Mouse (Mus musculus): ENCODE results near the gene Mark4. TPM values are rescaled to one million over a fixed set of nuclear protein-coding genes. Genes with fewer than 3 reads are reported as not detected.

The Mark4 gene
- polyA plus RNA-seq, 1 experiment from 2014 or later = 7.4 TPM

GRCm38 (mm10) chr7:19500420-19501363, 42.1 kb upstream of the Mark4 start:
- Histone ChIP-seq H3K9me3 (ENCODE audit: low read length) (no peaks in the 10 kb centered on the region), H3K27ac (ENCODE audit: low read length) (no peak overlapping the region), H3K4me2 (replicated peaks; ENCODE audit: low read depth, low read length) (no peak overlapping the region), H3K36me3 (ENCODE audit: insufficient read depth, low read length) (no peaks in the 10 kb centered on the region), H3K27me3 (replicated peaks; ENCODE audit: insufficient read depth, low read length) (no peaks in the 10 kb centered on the region), H3K4me1 (ENCODE audit: insufficient read depth, low read depth, low read length) (no peaks in the 10 kb centered on the region), H3K9ac (replicated peaks; ENCODE audit: low read depth) (no peak overlapping the region), H3K4me3 (ENCODE audit: low read depth, low read length) (no peak overlapping the region)
- DNase-seq (ENCODE audit: low spot score) (no peak), ATAC-seq (no peak)
- no peak for TF ChIP-seq CTCF (IDR thresholded peaks at IDR 0.05)
- no peak for TF ChIP-seq EP300 (IDR thresholded peaks at IDR 0.05)
- 50% methylated on average over 12 of the region's 12 CpGs for WGBS

- no peaks in the 10 kb centered on the region for H3K36me3 ChIP-seq (ENCODE audit: insufficient read depth, low read length)
- ATAC-seq = no peak
These were observed 39.7 kb upstream of the Mark4 start for GRCm38 (mm10) chr7:19498326-19498725.

GRCm38 (mm10) chr7:19496214-19496555, 37.6 kb upstream of the Mark4 start:
- Histone ChIP-seq H3K9ac (replicated peaks; ENCODE audit: low read depth) (no peak overlapping the region), H3K4me2 (replicated peaks; ENCODE audit: low read depth, low read length) (no peak overlapping the region), H3K4me3 (ENCODE audit: low read depth, low read length) (no peak overlapping the region), H3K36me3 (ENCODE audit: insufficient read depth, low read length) (no peaks in the 10 kb centered on the region), H3K27me3 (replicated peaks; ENCODE audit: insufficient read depth, low read length) (no peaks in the 10 kb centered on the region), H3K4me1 (ENCODE audit: insufficient read depth, low read depth, low read length) (no peaks in the 10 kb centered on the region), H3K9me3 (ENCODE audit: low read length) (no peaks in the 10 kb centered on the region), H3K27ac (ENCODE audit: low read length) (no peak overlapping the region)
- WGBS = 53% methylated on average over 5 of the region's 5 CpGs
- TF ChIP-seq EP300 (IDR thresholded peaks at IDR 0.05) (no peak), CTCF (IDR thresholded peaks at IDR 0.05) (no peak)
- ATAC-seq (peak; percentile 30; the same call in 1 of the 2 replicates), DNase-seq (ENCODE audit: low spot score) (peak; percentile 33)

More at GRCm38 (mm10) chr7:19498326-19498725, 39.7 kb upstream of the Mark4 start:
- WGBS = 45% methylated on average over 4 of the region's 4 CpGs
- Histone ChIP-seq H3K4me1 (ENCODE audit: insufficient read depth, low read depth, low read length) (no peaks in the 10 kb centered on the region), H3K4me2 (replicated peaks; ENCODE audit: low read depth, low read length) (no peak overlapping the region), H3K27me3 (replicated peaks; ENCODE audit: insufficient read depth, low read length) (no peaks in the 10 kb centered on the region), H3K4me3 (ENCODE audit: low read depth, low read length) (no peak overlapping the region), H3K9me3 (ENCODE audit: low read length) (no peaks in the 10 kb centered on the region), H3K27ac (ENCODE audit: low read length) (no peak overlapping the region), H3K9ac (replicated peaks; ENCODE audit: low read depth) (no peak overlapping the region)
- DNase-seq (ENCODE audit: low spot score) = no peak
- TF ChIP-seq CTCF (IDR thresholded peaks at IDR 0.05) (no peak), EP300 (IDR thresholded peaks at IDR 0.05) (no peak)

DNA sequence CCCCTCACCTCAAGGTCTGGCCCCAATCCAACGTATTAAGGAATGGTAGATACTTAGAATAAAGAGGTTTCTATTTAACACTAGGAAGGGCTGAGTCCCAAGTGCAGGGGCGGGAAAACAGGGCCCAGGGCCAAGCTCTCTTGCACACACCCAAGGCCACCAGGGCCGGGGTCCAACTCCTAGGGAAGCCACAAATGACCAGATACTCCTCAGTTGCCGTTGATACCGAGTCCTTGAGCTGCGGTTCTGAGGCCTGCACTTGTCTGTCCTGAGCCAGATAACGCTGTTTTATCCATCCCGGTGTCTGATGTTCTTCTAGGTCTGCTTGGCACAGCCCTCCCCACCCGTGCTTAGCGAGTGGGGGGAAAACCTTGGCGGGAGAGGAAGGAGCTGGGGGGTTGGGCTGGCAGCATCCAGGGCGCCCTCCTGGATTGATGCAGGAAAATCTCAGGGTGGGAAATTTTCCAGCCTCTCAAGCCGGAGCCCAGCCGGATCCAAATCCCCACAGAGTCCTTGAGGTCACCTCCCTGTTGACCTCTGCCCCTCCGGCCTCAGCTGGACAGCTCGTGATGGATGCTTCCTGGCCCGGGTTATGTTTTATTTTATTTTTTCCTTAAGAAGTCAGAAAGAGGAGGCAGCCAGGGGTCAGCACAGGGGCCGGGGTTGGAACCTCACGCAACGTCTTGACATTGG, 37.0 kb upstream of the Mark4 start:
- ATAC-seq = peak; percentile 30; the same call in 1 of the 2 replicates
- Histone ChIP-seq H3K27ac (ENCODE audit: low read length) (no peak overlapping the region), H3K4me3 (ENCODE audit: low read depth, low read length) (no peak overlapping the region), H3K27me3 (replicated peaks; ENCODE audit: insufficient read depth, low read length) (no peaks in the 10 kb centered on the region), H3K9ac (replicated peaks; ENCODE audit: low read depth) (no peak overlapping the region), H3K4me2 (replicated peaks; ENCODE audit: low read depth, low read length) (no peak overlapping the region), H3K36me3 (ENCODE audit: insufficient read depth, low read length) (no peaks in the 10 kb centered on the region), H3K4me1 (ENCODE audit: insufficient read depth, low read depth, low read length) (no peaks in the 10 kb centered on the region), H3K9me3 (ENCODE audit: low read length) (no peaks in the 10 kb centered on the region)
- 23% methylated on average over 20 of the region's 20 CpGs for WGBS
- peak; percentile 64 for DNase-seq (ENCODE audit: low spot score)
- TF ChIP-seq CTCF (IDR thresholded peaks at IDR 0.05) (no peak), EP300 (IDR thresholded peaks at IDR 0.05) (no peak)

GRCm38 (mm10) chr7:19494751-19495474, 36.3 kb upstream of the Mark4 start:
- H3K4me2 ChIP-seq (replicated peaks; ENCODE audit: low read depth, low read length) = no peak overlapping the region
- H3K9me3 ChIP-seq (ENCODE audit: low read length) = no peaks in the 10 kb centered on the region
- no peak overlapping the region for H3K4me3 ChIP-seq (ENCODE audit: low read depth, low read length)
- 73% methylated on average over 25 of the region's 25 CpGs for WGBS
- H3K4me1 ChIP-seq (ENCODE audit: insufficient read depth, low read depth, low read length) = no peaks in the 10 kb centered on the region
- DNase-seq (ENCODE audit: low spot score) (no peak), ATAC-seq (no peak)
- H3K36me3 ChIP-seq (ENCODE audit: insufficient read depth, low read length) = no peaks in the 10 kb centered on the region
- H3K27ac ChIP-seq (ENCODE audit: low read length) = no peak overlapping the region
- peaks cover 2% of the 10 kb centered on the region; the same call in 1 of the 2 replicates for H3K27me3 ChIP-seq (replicated peaks; ENCODE audit: insufficient read depth, low read length)
- H3K9ac ChIP-seq (replicated peaks; ENCODE audit: low read depth) = no peak overlapping the region
- no peak for TF ChIP-seq EP300 (IDR thresholded peaks at IDR 0.05)
- TF ChIP-seq CTCF (IDR thresholded peaks at IDR 0.05) = no peak

GRCm38 (mm10) chr7:19491731-19492130, 33.1 kb upstream of the Mark4 start:
- peak; percentile 72 for DNase-seq (ENCODE audit: low spot score)
- Histone ChIP-seq H3K4me3 (ENCODE audit: low read depth, low read length) (no peak overlapping the region), H3K4me1 (ENCODE audit: insufficient read depth, low read depth, low read length) (no peaks in the 10 kb centered on the region), H3K36me3 (ENCODE audit: insufficient read depth, low read length) (no peaks in the 10 kb centered on the region), H3K4me2 (replicated peaks; ENCODE audit: low read depth, low read length) (peak overlapping the region; percentile 45), H3K9ac (replicated peaks; ENCODE audit: low read depth) (no peak overlapping the region), H3K9me3 (ENCODE audit: low read length) (no peaks in the 10 kb centered on the region), H3K27ac (ENCODE audit: low read length) (0 out of 2 replicates have a peak overlapping the region, but pooled peaks have one; percentile 43), H3K27me3 (replicated peaks; ENCODE audit: insufficient read depth, low read length) (peaks cover 15% of the 10 kb centered on the region; the same call in 1 of the 2 replicates)
- TF ChIP-seq CTCF (IDR thresholded peaks at IDR 0.05) (peak; percentile 66), EP300 (IDR thresholded peaks at IDR 0.05) (peak; percentile 20; the same call in 1 of the 2 replicates)
- 1% methylated on average over 24 of the region's 26 CpGs for WGBS
- ATAC-seq = peak; percentile 83

Data from lung, postnatal 0 days (tissue).